In genomic region chr10:70299653-70300052, GRCm38 (mm10) we compare ENCODE assay signal across 30 mouse cellular contexts. TPM values are rescaled to one million over a fixed set of nuclear protein-coding genes. Genes with fewer than 3 reads are reported as not detected.
A peak's percentile ranks its signal among the peaks of the same experiment; 100 is the strongest.
DNase-seq lines count a peak whose midpoint lies in the region; ATAC-seq lines count a peak whose summit lies in the region.
"Had no signal": no experiment of that assay in that cellular context is flagged by ENCODE, and none has a peak within 500 bp of the region (broad histone marks: within the 10 kb centered on the region; RNA-seq: fewer than 3 reads in every experiment).

No protein-coding gene starts in this region.

- no peak overlapping the region for H3K4me2 ChIP-seq in hindbrain, embryonic 11.5 days (replicated peaks; ENCODE audit: low read depth, low read length)
- H3K4me2 ChIP-seq: embryonic facial prominence, embryonic 13.5 days; forebrain, embryonic 15.5 days; heart, embryonic 11.5 days; liver, embryonic 12.5 days; midbrain, embryonic 15.5 days; stomach, embryonic 15.5 days had no signal

- H3K27ac ChIP-seq in hindbrain, embryonic 10.5 days = peak overlapping the region; percentile 9; the same call in 1 of the 2 replicates
- no peak overlapping the region for H3K27ac ChIP-seq in hindbrain, embryonic 11.5 days (ENCODE audit: low read depth, low read length)
- H3K27ac ChIP-seq: embryonic facial prominence, embryonic 13.5 days; forebrain, embryonic 10.5 days; forebrain, embryonic 15.5 days; liver, embryonic 12.5 days; macrophage; midbrain, embryonic 15.5 days; stomach, embryonic 15.5 days had no signal

- no peaks in the 10 kb centered on the region for H3K9me3 ChIP-seq in hindbrain, embryonic 10.5 days
- no peaks in the 10 kb centered on the region for H3K9me3 ChIP-seq in hindbrain, embryonic 11.5 days (ENCODE audit: control insufficient read depth, low read length)
- H3K9me3 ChIP-seq: embryonic facial prominence, embryonic 13.5 days; forebrain, embryonic 10.5 days; forebrain, embryonic 15.5 days; liver, embryonic 12.5 days; midbrain, embryonic 15.5 days; stomach, embryonic 15.5 days had no signal

- H3K27me3 ChIP-seq in hindbrain, embryonic 10.5 days (ENCODE audit: insufficient read depth, poor library complexity, severe bottlenecking) = peaks cover 4% of the 10 kb centered on the region; the same call in 1 of the 2 replicates
- no peaks in the 10 kb centered on the region for H3K27me3 ChIP-seq in hindbrain, embryonic 11.5 days (ENCODE audit: control insufficient read depth, insufficient read depth, low read length)
- H3K27me3 ChIP-seq: forebrain, embryonic 15.5 days; midbrain, embryonic 15.5 days; stomach, embryonic 15.5 days had no signal

- H3K36me3 ChIP-seq in hindbrain, embryonic 10.5 days = no peaks in the 10 kb centered on the region
- no peaks in the 10 kb centered on the region for H3K36me3 ChIP-seq in hindbrain, embryonic 11.5 days (ENCODE audit: control insufficient read depth, insufficient read depth, low read length)
- H3K36me3 ChIP-seq: embryonic facial prominence, embryonic 13.5 days; forebrain, embryonic 10.5 days; forebrain, embryonic 15.5 days; liver, embryonic 12.5 days; midbrain, embryonic 15.5 days; stomach, embryonic 15.5 days had no signal

- ATAC-seq in hindbrain, embryonic 11.5 days (ENCODE audit: low FRiP score) = no peak
- ATAC-seq: activated CD4-positive, CD25-positive, alpha-beta regulatory T cell, adult 4 months; forebrain, embryonic 15.5 days; intestine, postnatal 0 days; liver, embryonic 12.5 days; liver, postnatal 0 days; lung, postnatal 0 days; midbrain, embryonic 15.5 days had no signal

- peak; percentile 50 to 63 for DNase-seq in adrenal gland, adult (ENCODE audit: inconsistent age in 2 of 2, low spot score in 1 of 2)
- DNase-seq in adrenal gland, postnatal 4 days (ENCODE audit: low spot score in 2 of 2) = no peak
- DNase-seq in hindbrain, embryonic 10.5 days (ENCODE audit: low spot score) = no peak
- DNase-seq in hindbrain, embryonic 11.5 days (ENCODE audit: low spot score) = no peak
- DNase-seq in kidney, postnatal 10 days = peak; percentile 41
- DNase-seq in kidney, adult 18-20 months = no peak
- peak; percentile 55 for DNase-seq in ovary, postnatal 36 days (ENCODE audit: low spot score)
- no peak for DNase-seq in ovary, postnatal 14 days (ENCODE audit: low spot score)
- DNase-seq: cerebellum, adult 18-20 months; cerebellum, postnatal 10 days; gastrocnemius, postnatal 25 days; heart, adult 18-20 months; layer of hippocampus, postnatal 36 days; left cerebral cortex, postnatal 4 days; liver, postnatal 0 days; right cerebral cortex, postnatal 25 days had no signal

- H3K4me3 ChIP-seq in hindbrain, embryonic 10.5 days = no peak overlapping the region
- no peak overlapping the region for H3K4me3 ChIP-seq in hindbrain, embryonic 11.5 days (ENCODE audit: low read depth, low read length)
- H3K4me3 ChIP-seq: embryonic facial prominence, embryonic 13.5 days; forebrain, embryonic 10.5 days; forebrain, embryonic 15.5 days; liver, embryonic 12.5 days; midbrain, embryonic 15.5 days; stomach, embryonic 15.5 days had no signal

- 67% methylated on average over 5 of the region's 5 CpGs for WGBS in hindbrain, embryonic 10.5 days
- WGBS in hindbrain, embryonic 11.5 days = 60% methylated on average over 5 of the region's 5 CpGs

- H3K4me1 ChIP-seq in hindbrain, embryonic 10.5 days (replicated peaks) = peaks cover 15% of the 10 kb centered on the region
- no peaks in the 10 kb centered on the region for H3K4me1 ChIP-seq in hindbrain, embryonic 11.5 days (replicated peaks; ENCODE audit: control insufficient read depth, insufficient read depth, low read length)
- H3K4me1 ChIP-seq: forebrain, embryonic 15.5 days; stomach, embryonic 15.5 days had no signal

- H3K9ac ChIP-seq in hindbrain, embryonic 11.5 days (ENCODE audit: low read depth, low read length) = no peak overlapping the region
- H3K9ac ChIP-seq: embryonic facial prominence, embryonic 13.5 days; forebrain, embryonic 15.5 days; liver, embryonic 12.5 days; liver, postnatal 0 days; midbrain, embryonic 15.5 days; stomach, embryonic 15.5 days had no signal

RNA-seq across cellular contexts. Expression of gene Slc16a9, which starts 54.8 kb away (rescaled TPM):
- 1 to 10 TPM; 4.5 to 4.9 TPM for total RNA-seq in adrenal gland, postnatal 4 days (2021)
- 0.40 and 0.58 TPM in 2 replicates for polyA plus RNA-seq in hindbrain, embryonic 10.5 days (2016; fragmentation: Nextera tagmentation; extraction: Ambion mirVana)
- polyA plus RNA-seq in hindbrain, embryonic 11.5 days (2014; fragmentation: Nextera tagmentation; extraction: Ambion mirVana) = 0.32 and 0.36 TPM in 2 replicates
- total RNA-seq: CH12.LX; megakaryocyte-erythroid progenitor cell, adult 5-6 weeks had no signal
- polyA plus RNA-seq: activated CD4-positive, CD25-positive, alpha-beta regulatory T cell, adult 4 months; C2C12 had no signal

Comparison
In these comparisons a context has a peak if more than half of its experiments do, and no peak if none do; other contexts are left out.
1. DNase-seq: peak in adrenal gland, adult (2 of 2), kidney, postnatal 10 days (single experiment) and ovary, postnatal 36 days (single experiment); none in adrenal gland, postnatal 4 days (0 of 2), hindbrain, embryonic 10.5 days (single experiment), hindbrain, embryonic 11.5 days (single experiment), kidney, adult 18-20 months (single experiment) and ovary, postnatal 14 days (single experiment).